Mouse (Mus musculus): ENCODE data around the gene Dcaf4. TPM values are rescaled to one million over a fixed set of nuclear protein-coding genes. Genes with fewer than 3 reads are reported as not detected.

Gene Dcaf4
- total and polyA plus RNA-seq, 2 experiments from 2014 or later, result 42.7 to 49.7 TPM

DNA sequence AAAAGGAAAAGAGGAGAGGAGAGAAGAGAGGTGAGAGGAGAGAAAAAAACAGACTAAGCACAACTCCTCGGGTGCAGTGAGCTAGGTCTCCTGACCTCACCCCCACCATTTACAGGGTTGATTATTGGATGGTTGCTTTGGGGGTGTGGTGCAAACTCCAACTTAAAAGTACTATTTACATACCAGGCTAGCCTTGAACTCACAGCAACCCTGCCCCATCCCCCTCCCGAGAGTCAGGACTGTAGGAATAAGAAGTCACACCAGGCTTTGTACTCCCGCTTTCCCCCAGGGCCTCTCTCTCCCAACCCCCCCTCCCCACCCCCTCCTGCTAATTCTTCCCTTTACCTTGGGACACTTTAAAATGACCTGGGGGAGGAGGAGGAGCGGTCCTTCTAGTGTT lies 23.9 kb upstream of the Dcaf4 start:
- Histone ChIP-seq H3K4me1 (ENCODE audit: insufficient read depth) (no peaks in the 10 kb centered on the region), H3K27me3 (ENCODE audit: insufficient read depth, low read length) (no peaks in the 10 kb centered on the region), H3K4me2 (ENCODE audit: low read depth) (no peak overlapping the region), H3K27ac (ENCODE audit: low read depth, low read length) (no peak overlapping the region), H3K36me3 (ENCODE audit: insufficient read depth) (no peaks in the 10 kb centered on the region), H3K4me3 (ENCODE audit: low read depth, low read length) (no peak overlapping the region), H3K9ac (no peak overlapping the region), H3K9me3 (ENCODE audit: low read length) (no peaks in the 10 kb centered on the region)
- no peak for ATAC-seq
- TF ChIP-seq CTCF (IDR thresholded peaks at IDR 0.05; ENCODE audit: low read depth), result no peak
- WGBS, result 64% methylated on average over 4 of the region's 4 CpGs
- no peak for DNase-seq

- ATAC-seq (no peak), DNase-seq (no peak)
- Histone ChIP-seq H3K4me2 (ENCODE audit: low read depth) (no peak overlapping the region), H3K9ac (no peak overlapping the region), H3K4me3 (ENCODE audit: low read depth, low read length) (no peak overlapping the region), H3K4me1 (ENCODE audit: insufficient read depth) (no peaks in the 10 kb centered on the region), H3K27ac (ENCODE audit: low read depth, low read length) (no peak overlapping the region), H3K36me3 (ENCODE audit: insufficient read depth) (no peaks in the 10 kb centered on the region), H3K9me3 (ENCODE audit: low read length) (no peaks in the 10 kb centered on the region), H3K27me3 (ENCODE audit: insufficient read depth, low read length) (no peaks in the 10 kb centered on the region)
- no peak for TF ChIP-seq CTCF (IDR thresholded peaks at IDR 0.05; ENCODE audit: low read depth)
- 76% methylated on average over 6 of the region's 6 CpGs for WGBS
Measured at GRCm38 (mm10) chr12:83496736-83497135, 23.5 kb upstream of the Dcaf4 start.

- DNase-seq, result no peak
- H3K4me3 ChIP-seq (ENCODE audit: low read depth, low read length), result no peak overlapping the region
- no peak overlapping the region for H3K9ac ChIP-seq
- TF ChIP-seq CTCF (IDR thresholded peaks at IDR 0.05; ENCODE audit: low read depth), result no peak
- H3K4me1 ChIP-seq (ENCODE audit: insufficient read depth), result no peaks in the 10 kb centered on the region
- ATAC-seq, result no peak
- H3K9me3 ChIP-seq (ENCODE audit: low read length), result no peaks in the 10 kb centered on the region
- no peak overlapping the region for H3K27ac ChIP-seq (ENCODE audit: low read depth, low read length)
- H3K27me3 ChIP-seq (ENCODE audit: insufficient read depth, low read length), result no peaks in the 10 kb centered on the region
- WGBS, result 84% methylated on average over 3 of the region's 3 CpGs
- H3K4me2 ChIP-seq (ENCODE audit: low read depth), result no peak overlapping the region
- H3K36me3 ChIP-seq (ENCODE audit: insufficient read depth), result no peaks in the 10 kb centered on the region
Measured at GRCm38 (mm10) chr12:83497959-83498358, 22.3 kb upstream of the Dcaf4 start.

GRCm38 (mm10) chr12:83499256-83499655 lies 21.0 kb upstream of the Dcaf4 start:
- H3K9ac ChIP-seq, result no peak overlapping the region
- H3K27me3 ChIP-seq (ENCODE audit: insufficient read depth, low read length), result no peaks in the 10 kb centered on the region
- no peak overlapping the region for H3K4me2 ChIP-seq (ENCODE audit: low read depth)
- DNase-seq (no peak), ATAC-seq (no peak)
- no peaks in the 10 kb centered on the region for H3K4me1 ChIP-seq (ENCODE audit: insufficient read depth)
- H3K9me3 ChIP-seq (ENCODE audit: low read length), result no peaks in the 10 kb centered on the region
- no peaks in the 10 kb centered on the region for H3K36me3 ChIP-seq (ENCODE audit: insufficient read depth)
- WGBS, result 66% methylated on average over 5 of the region's 5 CpGs
- no peak overlapping the region for H3K27ac ChIP-seq (ENCODE audit: low read depth, low read length)
- H3K4me3 ChIP-seq (ENCODE audit: low read depth, low read length), result no peak overlapping the region
- no peak for TF ChIP-seq CTCF (IDR thresholded peaks at IDR 0.05; ENCODE audit: low read depth)

- DNase-seq, result peak; percentile 91
- H3K9me3 ChIP-seq (ENCODE audit: low read length), result no peaks in the 10 kb centered on the region
- no peaks in the 10 kb centered on the region for H3K36me3 ChIP-seq (ENCODE audit: insufficient read depth)
- H3K27me3 ChIP-seq (ENCODE audit: insufficient read depth, low read length), result no peaks in the 10 kb centered on the region
- 7% methylated on average over 9 of the region's 9 CpGs for WGBS
- peak; percentile 88 for TF ChIP-seq CTCF (IDR thresholded peaks at IDR 0.05; ENCODE audit: low read depth)
- ATAC-seq, result peak; percentile 50
- H3K4me1 ChIP-seq (ENCODE audit: insufficient read depth), result no peaks in the 10 kb centered on the region
- H3K4me3 ChIP-seq (ENCODE audit: low read depth, low read length), result no peak overlapping the region
- no peak overlapping the region for H3K27ac ChIP-seq (ENCODE audit: low read depth, low read length)
- H3K4me2 ChIP-seq (ENCODE audit: low read depth), result no peak overlapping the region
- H3K9ac ChIP-seq, result no peak overlapping the region
Measured at GRCm38 (mm10) chr12:83502190-83502589, 18.1 kb upstream of the Dcaf4 start.

- no peak overlapping the region for H3K4me2 ChIP-seq (ENCODE audit: low read depth)
- H3K27me3 ChIP-seq (ENCODE audit: insufficient read depth, low read length), result no peaks in the 10 kb centered on the region
- no peak overlapping the region for H3K4me3 ChIP-seq (ENCODE audit: low read depth, low read length)
- 84% methylated on average over 10 of the region's 10 CpGs for WGBS
- H3K4me1 ChIP-seq (ENCODE audit: insufficient read depth), result no peaks in the 10 kb centered on the region
- no peaks in the 10 kb centered on the region for H3K36me3 ChIP-seq (ENCODE audit: insufficient read depth)
- DNase-seq (no peak), ATAC-seq (no peak)
- H3K9me3 ChIP-seq (ENCODE audit: low read length), result no peaks in the 10 kb centered on the region
- no peak overlapping the region for H3K9ac ChIP-seq
- no peak overlapping the region for H3K27ac ChIP-seq (ENCODE audit: low read depth, low read length)
- no peak for TF ChIP-seq CTCF (IDR thresholded peaks at IDR 0.05; ENCODE audit: low read depth)
Measured at GRCm38 (mm10) chr12:83506543-83506942, 13.7 kb upstream of the Dcaf4 start.

GRCm38 (mm10) chr12:83510586-83510985 lies 9.7 kb upstream of the Dcaf4 start:
- Histone ChIP-seq H3K36me3 (ENCODE audit: insufficient read depth) (no peaks in the 10 kb centered on the region), H3K9ac (no peak overlapping the region), H3K4me2 (ENCODE audit: low read depth) (no peak overlapping the region), H3K27me3 (ENCODE audit: insufficient read depth, low read length) (no peaks in the 10 kb centered on the region), H3K4me3 (ENCODE audit: low read depth, low read length) (no peak overlapping the region), H3K9me3 (ENCODE audit: low read length) (no peaks in the 10 kb centered on the region), H3K27ac (ENCODE audit: low read depth, low read length) (no peak overlapping the region), H3K4me1 (ENCODE audit: insufficient read depth) (0 out of 2 replicates have a peak, but pooled peaks cover 9% of the 10 kb centered on the region)
- no peak for DNase-seq
- TF ChIP-seq CTCF (IDR thresholded peaks at IDR 0.05; ENCODE audit: low read depth), result no peak
- ATAC-seq, result no peak
- WGBS, result 84% methylated on average over 5 of the region's 5 CpGs

- WGBS, result 11% methylated on average over 4 of the region's 4 CpGs
- no peak overlapping the region for H3K4me3 ChIP-seq (ENCODE audit: low read depth, low read length)
- H3K4me2 ChIP-seq (ENCODE audit: low read depth), result no peak overlapping the region
- H3K27ac ChIP-seq (ENCODE audit: low read depth, low read length), result no peak overlapping the region
- 0 out of 2 replicates have a peak, but pooled peaks cover 9% of the 10 kb centered on the region for H3K4me1 ChIP-seq (ENCODE audit: insufficient read depth)
- ATAC-seq (peak; percentile 55), DNase-seq (no peak)
- no peak overlapping the region for H3K9ac ChIP-seq
- H3K9me3 ChIP-seq (ENCODE audit: low read length), result no peaks in the 10 kb centered on the region
- H3K36me3 ChIP-seq (ENCODE audit: insufficient read depth), result no peaks in the 10 kb centered on the region
- TF ChIP-seq CTCF (IDR thresholded peaks at IDR 0.05; ENCODE audit: low read depth), result no peak
- no peaks in the 10 kb centered on the region for H3K27me3 ChIP-seq (ENCODE audit: insufficient read depth, low read length)
Measured at GRCm38 (mm10) chr12:83512783-83513182, 7.5 kb upstream of the Dcaf4 start.

Data from forebrain, postnatal 0 days (tissue).